Mouse (Mus musculus) bone marrow macrophage, adult 2 months (primary cell): ENCODE results near the gene Prpf40b. TPM values are rescaled to one million over a fixed set of nuclear protein-coding genes. Genes with fewer than 3 reads are reported as not detected.

Experiments
- H3K27ac ChIP-seq: 2 replicates; pipeline ENCODE4 v1.5.1; 2012; ENCODE audit warnings: low read depth, low read length; ENCODE audit not compliant: insufficient read depth
- H3K4me1 ChIP-seq: 2 replicates; pipeline ENCODE4 v1.6.1; 2012; ENCODE audit warnings: low read length; ENCODE audit not compliant: control insufficient read depth, insufficient read depth
- H3K4me3 ChIP-seq: 2 replicates; pipeline ENCODE4 v1.5.1; 2012; ENCODE audit warnings: mild to moderate bottlenecking, low read length, moderate library complexity; ENCODE audit not compliant: insufficient read depth
- CTCF ChIP-seq: IDR thresholded peaks from 2 replicates; pipeline ENCODE4 v1.5.1; 2012; ENCODE audit warnings: low read depth, mild to moderate bottlenecking, low read length, moderate library complexity
- POLR2A ChIP-seq: IDR thresholded peaks from 2 replicates; pipeline ENCODE4 v1.6.1; 2012; ENCODE audit warnings: mild to moderate bottlenecking, low read depth, low read length, borderline replicate concordance
- polyA plus RNA-seq: library from polyadenylated mRNA; stranded (reverse); fragments of >200 nt; gene quantifications from 2 replicates; pipeline ENCODE4 v1.2.4, GENCODE M21; 2012; ENCODE audit not compliant: missing spikeins, insufficient read depth, insufficient read length

Gene Prpf40b
- polyA plus RNA-seq, 1 experiment, result 11.0 TPM

- TF ChIP-seq POLR2A, result no peak
- TF ChIP-seq CTCF, result no peak
- Histone ChIP-seq H3K4me1 (peaks cover 10% of the 10 kb centered on the region), H3K27ac (no peak overlapping the region), H3K4me3 (peak overlapping the region; percentile 69)
Observed at GRCm38 (mm10) chr15:99294287-99294686, 600 bp upstream of the Prpf40b start.

DNA sequence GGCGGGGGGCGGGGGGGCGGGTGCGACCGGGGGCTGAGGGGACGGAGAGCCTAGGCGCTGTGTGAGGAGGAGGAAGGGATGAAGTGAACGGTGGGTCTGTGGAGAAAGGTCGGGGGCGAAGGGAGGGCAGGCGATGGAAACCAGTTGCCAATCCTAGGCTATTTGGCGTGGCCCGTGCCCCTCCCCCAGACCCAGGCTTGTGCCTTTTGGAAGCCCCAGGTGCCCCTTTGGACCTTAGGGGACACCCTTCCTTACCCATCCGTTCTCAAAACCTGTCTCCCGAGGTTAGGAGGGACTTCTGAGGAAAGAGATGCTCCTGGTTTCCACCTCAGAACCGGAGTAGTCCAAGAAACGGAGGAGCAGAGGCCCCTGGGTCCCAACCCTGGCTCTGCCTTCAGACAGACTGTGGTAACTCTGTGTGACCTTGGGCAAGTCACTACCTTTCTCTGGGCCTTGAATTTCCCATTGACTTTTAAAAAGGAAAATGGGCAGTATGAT, 646 bp downstream of the Prpf40b start, which contains the start of gene Fam186b:
Gene Fam186b, minus strand, starts transcription at position 405 of the 498 bp plus-strand sequence.
- H3K4me3 ChIP-seq, result peak within 1 kb of the TSS; percentile 69
- H3K4me1 ChIP-seq, result peaks cover 10% of the 10 kb centered on the region
- no peak for TF ChIP-seq CTCF
- TF ChIP-seq POLR2A, result no peak
- H3K27ac ChIP-seq, result no peak within 1 kb of the TSS

GRCm38 (mm10) chr15:99296213-99296612, 1.3 kb downstream of the Prpf40b start:
- Histone ChIP-seq H3K4me3 (no peak overlapping the region), H3K4me1 (peaks cover 10% of the 10 kb centered on the region), H3K27ac (no peak overlapping the region)
- TF ChIP-seq CTCF (no peak), POLR2A (no peak)

GRCm38 (mm10) chr15:99307476-99307875, 12.6 kb downstream of the Prpf40b start:
- Histone ChIP-seq H3K27ac (no peak overlapping the region), H3K4me3 (no peak overlapping the region), H3K4me1 (0 out of 2 replicates have a peak, but pooled peaks cover 6% of the 10 kb centered on the region)
- TF ChIP-seq POLR2A (no peak), CTCF (no peak)

GRCm38 (mm10) chr15:99309549-99309948, 14.7 kb downstream of the Prpf40b start:
- H3K4me3 ChIP-seq, result no peak overlapping the region
- H3K27ac ChIP-seq, result no peak overlapping the region
- H3K4me1 ChIP-seq, result no peaks in the 10 kb centered on the region
- TF ChIP-seq POLR2A, result no peak
- no peak for TF ChIP-seq CTCF

DNA sequence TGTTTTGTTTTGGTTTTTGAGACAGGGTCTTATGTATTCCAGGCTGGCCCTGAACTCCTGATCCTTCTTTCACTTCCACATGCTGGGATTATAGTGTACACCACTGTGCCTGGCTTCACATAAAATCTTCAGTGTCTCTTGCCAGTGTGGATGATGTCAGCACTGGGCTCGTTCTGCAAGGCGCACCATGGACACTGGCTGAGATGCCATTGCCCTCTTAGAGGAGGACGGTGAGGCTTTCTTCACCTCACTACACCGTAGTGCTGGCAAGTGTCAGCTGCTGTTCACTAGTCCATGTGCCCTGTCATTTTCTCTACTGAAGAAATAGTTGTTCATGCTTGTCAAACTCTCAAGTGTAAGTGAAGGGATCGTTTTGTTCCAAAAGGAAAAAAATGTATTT, 15.7 kb downstream of the Prpf40b start:
- Histone ChIP-seq H3K27ac (no peak overlapping the region), H3K4me3 (no peak overlapping the region), H3K4me1 (no peaks in the 10 kb centered on the region)
- no peak for TF ChIP-seq POLR2A
- no peak for TF ChIP-seq CTCF

DNA sequence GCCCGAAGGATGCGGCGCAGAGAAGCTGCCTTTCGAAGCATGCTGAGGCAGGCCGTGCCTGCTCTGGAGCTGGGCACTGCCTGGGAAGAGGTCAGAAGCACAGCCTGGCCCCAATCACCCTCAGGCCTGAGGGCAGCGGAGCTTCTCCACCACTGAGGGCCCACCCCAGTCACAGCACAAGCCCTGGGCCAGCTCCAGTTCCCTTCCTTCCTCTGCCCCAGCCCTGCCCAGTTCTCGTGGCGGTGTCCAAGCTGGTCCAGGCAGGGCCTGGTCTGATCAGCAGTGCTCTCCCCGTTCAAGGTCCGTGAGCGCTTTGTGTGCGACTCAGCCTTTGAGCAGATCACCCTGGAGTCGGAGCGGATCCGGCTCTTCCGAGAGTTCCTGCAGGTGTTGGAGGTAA, 20.0 kb downstream of the Prpf40b start:
- Histone ChIP-seq H3K27ac (no peak overlapping the region), H3K4me1 (peaks cover 10% of the 10 kb centered on the region), H3K4me3 (no peak overlapping the region)
- TF ChIP-seq POLR2A (no peak), CTCF (no peak)

DNA sequence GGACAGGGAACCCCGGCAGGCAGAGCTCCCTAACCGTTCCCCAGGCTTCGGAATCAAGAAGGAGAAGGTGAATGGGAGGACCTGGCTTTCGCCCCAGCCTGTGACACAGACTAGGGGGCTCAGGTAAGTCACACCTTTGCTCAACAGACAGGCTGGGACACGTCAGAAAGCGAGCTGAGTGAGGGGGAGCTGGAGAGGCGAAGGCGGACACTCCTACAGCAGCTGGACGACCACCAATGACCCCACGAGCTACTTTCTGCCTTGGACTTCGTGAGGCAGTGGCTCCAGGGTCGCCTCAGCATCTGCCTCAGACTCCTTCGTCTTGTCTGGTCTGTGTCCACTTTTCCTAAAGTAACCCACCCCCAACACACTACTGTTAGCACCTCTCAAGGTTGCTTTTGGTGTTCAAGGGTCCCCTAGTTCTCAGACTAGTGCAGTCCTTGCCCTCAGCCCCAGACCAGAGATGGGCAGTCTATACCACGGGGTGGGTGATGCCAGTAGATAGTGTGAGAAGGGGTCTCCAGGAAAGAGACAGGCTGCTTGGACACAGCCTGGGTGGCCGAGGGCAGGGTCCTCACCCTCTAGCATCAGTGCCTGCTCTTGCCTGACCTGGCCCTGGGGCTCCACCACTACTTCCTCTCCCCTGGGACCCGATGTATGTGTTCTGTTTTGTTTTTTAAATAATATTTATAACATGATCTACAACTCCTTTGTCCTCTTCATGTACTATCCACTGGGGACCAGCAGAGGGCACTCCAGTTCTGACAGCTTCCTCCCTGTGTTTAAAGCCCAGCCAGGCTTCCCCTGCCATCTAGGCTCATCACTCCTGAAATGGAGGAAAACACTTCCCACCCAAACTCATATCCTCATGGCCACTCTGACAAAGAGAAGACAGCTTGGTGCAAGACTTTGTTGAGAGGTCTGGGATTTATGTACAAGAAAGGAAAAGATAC, 21.7 kb downstream of the Prpf40b start:
- TF ChIP-seq CTCF, result peak; percentile 79
- TF ChIP-seq POLR2A, result no peak
- Histone ChIP-seq H3K27ac (no peak overlapping the region), H3K4me3 (no peak overlapping the region), H3K4me1 (peaks cover 10% of the 10 kb centered on the region)

- Histone ChIP-seq H3K4me3 (no peak overlapping the region), H3K27ac (no peak overlapping the region), H3K4me1 (peaks cover 10% of the 10 kb centered on the region)
- TF ChIP-seq POLR2A (no peak), CTCF (no peak)
Observed at GRCm38 (mm10) chr15:99317267-99317651, 22.4 kb downstream of the Prpf40b start.

DNA sequence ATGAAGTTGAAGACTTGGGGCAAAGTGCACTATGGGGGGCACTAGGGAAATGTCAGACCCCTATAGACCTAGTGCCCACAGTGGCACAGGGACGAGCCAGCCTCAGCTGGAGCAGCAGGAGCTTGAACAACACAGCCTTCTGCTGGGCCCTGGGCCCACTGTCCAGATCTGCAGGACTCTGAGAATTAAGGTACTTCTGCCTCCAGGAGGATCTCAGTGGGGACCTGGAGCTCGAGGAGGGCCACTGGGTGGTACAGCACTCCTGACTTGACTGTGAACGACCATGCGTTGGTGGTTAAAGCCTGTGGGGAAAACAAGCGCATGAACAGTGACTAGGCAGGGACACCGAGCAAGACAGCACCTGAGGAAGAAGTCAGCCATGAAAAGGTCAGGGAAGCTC, 23.2 kb downstream of the Prpf40b start:
- H3K4me1 ChIP-seq, result peaks cover 10% of the 10 kb centered on the region
- no peak overlapping the region for H3K27ac ChIP-seq
- no peak overlapping the region for H3K4me3 ChIP-seq
- TF ChIP-seq POLR2A (no peak), CTCF (no peak)
